Mouse (Mus musculus) liver, postnatal 0 days (tissue): ENCODE measurements around the gene Hist1h4d. TPM values are rescaled to one million over a fixed set of nuclear protein-coding genes. Genes with fewer than 3 reads are reported as not detected.
A peak's percentile ranks its signal among the peaks of the same experiment; 100 is the strongest.
"Not testable (repeated sequence)": the region's sequence is repeated elsewhere in the genome, so short reads cannot be mapped to it uniquely, and the experiment has no call there.

Experiments used
- ATAC-seq: fragments of 200-750 bp; cut with Nextera tagmentation; 2 replicates; pipeline ENCODE4 v1.8.0; 2017; ENCODE audit warnings: mild to moderate bottlenecking, moderate library complexity
- DNase-seq: peaks from one replicate; pipeline ENCODE4 v3.0.0-alpha.2; 2016
- H3K27ac ChIP-seq: fragments of 300-500 bp; sonication (generic); 2 replicates; pipeline ENCODE4 v1.5.1; 2014; ENCODE audit warnings: antibody characterized with exemption, moderate library complexity, mild to moderate bottlenecking, low read depth
- H3K27me3 ChIP-seq: fragments of 300-500 bp; sonication (generic); 2 replicates; pipeline ENCODE4 v1.6.1; 2014; ENCODE audit warnings: low read length, control low read depth, mixed read lengths; ENCODE audit not compliant: insufficient read depth
- H3K36me3 ChIP-seq: fragments of 300-500 bp; sonication (generic); replicated peaks from 2 replicates; pipeline ENCODE4 v1.6.1; 2014; ENCODE audit warnings: mild to moderate bottlenecking, control low read depth, low read length, moderate library complexity, mixed read lengths; ENCODE audit not compliant: insufficient read depth
- H3K4me1 ChIP-seq: fragments of 300-500 bp; sonication (generic); 2 replicates; pipeline ENCODE4 v1.6.1; 2014; ENCODE audit warnings: antibody characterized with exemption, mild to moderate bottlenecking, control low read depth; ENCODE audit not compliant: insufficient read depth
- H3K4me2 ChIP-seq: fragments of 300-500 bp; sonication (generic); 2 replicates; pipeline ENCODE4 v1.6.1; 2014; ENCODE audit warnings: low read depth, mild to moderate bottlenecking, low read length, moderate library complexity, mixed read lengths
- H3K4me3 ChIP-seq: fragments of 300-500 bp; sonication (generic); 2 replicates; pipeline ENCODE4 v1.5.1; 2014; ENCODE audit warnings: low read depth, low read length
- H3K9ac ChIP-seq: fragments of 300-500 bp; sonication (generic); replicated peaks from 2 replicates; pipeline ENCODE4 v1.6.1; 2014; ENCODE audit warnings: mild to moderate bottlenecking, moderate library complexity
- H3K9me3 ChIP-seq: fragments of 300-500 bp; sonication (generic); 2 replicates; pipeline ENCODE4 v1.6.1; 2016; ENCODE audit warnings: mild to moderate bottlenecking, control low read depth, low read length, mixed read lengths
- CTCF ChIP-seq: sonication (generic); IDR thresholded peaks from 2 replicates; pipeline ENCODE4 v1.5.1; 2016; ENCODE audit warnings: antibody characterized with exemption, low read depth
- EP300 ChIP-seq: IDR thresholded peaks from 2 replicates; pipeline ENCODE4 v1.6.1; 2016; ENCODE audit warnings: antibody characterized with exemption, low read depth, mild to moderate bottlenecking
- WGBS: fragments of 180-500 bp; shearing (Covaris S2); extraction: QIAGEN DNeasy Blood & Tissue Kit; methylation state at CpG from one replicate; pipeline ENCODE4 v1.1.7; 2014; ENCODE audit not compliant: insufficient replicate concordance; 5-methylcytosine and 5-hydroxymethylcytosine counted together
- polyA plus RNA-seq: library from polyadenylated mRNA; unstranded; fragments of >200 nt; fragmentation: Nextera tagmentation; extraction: Ambion mirVana; gene quantifications from 2 replicates; pipeline ENCODE4 v1.2.1, GENCODE M21; 2015

The Hist1h4d gene
- 89.1 and 94.3 TPM in 2 replicates for polyA plus RNA-seq

GRCm38 (mm10) chr13:23581408-23582218, at the start of gene Hist1h4d:
Gene Hist1h4d, plus strand, starts transcription at chr13:23581598.
- no peaks in the 10 kb centered on the region for H3K9me3 ChIP-seq
- peak; percentile 94 for DNase-seq
- no peaks in the 10 kb centered on the region for H3K27me3 ChIP-seq
- peak within 1 kb of the TSS; percentile 59 for H3K4me3 ChIP-seq
- ATAC-seq: peak; percentile 76
- WGBS: 2% methylated on average over 43 of the region's 43 CpGs
- H3K36me3 ChIP-seq: no peaks in the 10 kb centered on the region
- H3K4me1 ChIP-seq: peaks cover 30% of the 10 kb centered on the region
- H3K9ac ChIP-seq: peak within 1 kb of the TSS; percentile 83
- peak within 1 kb of the TSS; percentile 86 for H3K4me2 ChIP-seq
- TF ChIP-seq CTCF (no peak), EP300 (peak; percentile 94)
- peak within 1 kb of the TSS; percentile 99 for H3K27ac ChIP-seq

GRCm38 (mm10) chr13:23532262-23533075, 48.9 kb upstream of the Hist1h4d start:
- TF ChIP-seq CTCF (no peak), EP300 (no peak)
- Histone ChIP-seq H3K4me1 (peaks cover 20% of the 10 kb centered on the region), H3K4me2 (peak overlapping the region; percentile 80), H3K9ac (peak overlapping the region; percentile 87), H3K9me3 (no peaks in the 10 kb centered on the region), H3K27ac (peak overlapping the region; percentile 99), H3K27me3 (no peaks in the 10 kb centered on the region), H3K4me3 (peak overlapping the region; percentile 66), H3K36me3 (no peaks in the 10 kb centered on the region)
- peak; percentile 38 for DNase-seq
- 16% methylated on average over 9 of the region's 9 CpGs for WGBS
- ATAC-seq: no peak

GRCm38 (mm10) chr13:23533560-23534367, 47.6 kb upstream of the Hist1h4d start, which contains the start of gene Hist1h2af:
Gene Hist1h2af, plus strand, starts transcription at chr13:23533906.
- 0% methylated on average over 23 of the region's 53 CpGs for WGBS
- peak within 1 kb of the TSS; percentile 80 for H3K4me2 ChIP-seq
- ATAC-seq (peak; percentile 33), DNase-seq (peak; percentile 83)
- H3K27ac ChIP-seq: peak within 1 kb of the TSS; percentile 99
- H3K4me1 ChIP-seq: peaks cover 20% of the 10 kb centered on the region
- peak; percentile 51; the same call in 1 of the 2 replicates for TF ChIP-seq EP300
- not testable (repeated sequence) for H3K9me3 ChIP-seq, H3K36me3 ChIP-seq, H3K27me3 ChIP-seq
- H3K9ac ChIP-seq: peak within 1 kb of the TSS; percentile 87
- H3K4me3 ChIP-seq: peak within 1 kb of the TSS; percentile 66

- WGBS: under 1% methylated on average over 15 of the region's 15 CpGs
- Histone ChIP-seq H3K9ac (peak overlapping the region; percentile 87), H3K9me3 (no peaks in the 10 kb centered on the region), H3K36me3 (no peaks in the 10 kb centered on the region), H3K4me2 (peak overlapping the region; percentile 80), H3K4me3 (peak overlapping the region; percentile 66), H3K27me3 (no peaks in the 10 kb centered on the region), H3K4me1 (peaks cover 20% of the 10 kb centered on the region), H3K27ac (peak overlapping the region; percentile 99)
- DNase-seq: peak; percentile 47
- TF ChIP-seq EP300 (no peak; the same call in none of the 2 replicates), CTCF (no peak)
- peak; percentile 40 for ATAC-seq
These were observed 46.8 kb upstream of the Hist1h4d start for GRCm38 (mm10) chr13:23534368-23535131.
